ENCODE assay signal across 15 mouse cellular contexts in the genomic region with DNA sequence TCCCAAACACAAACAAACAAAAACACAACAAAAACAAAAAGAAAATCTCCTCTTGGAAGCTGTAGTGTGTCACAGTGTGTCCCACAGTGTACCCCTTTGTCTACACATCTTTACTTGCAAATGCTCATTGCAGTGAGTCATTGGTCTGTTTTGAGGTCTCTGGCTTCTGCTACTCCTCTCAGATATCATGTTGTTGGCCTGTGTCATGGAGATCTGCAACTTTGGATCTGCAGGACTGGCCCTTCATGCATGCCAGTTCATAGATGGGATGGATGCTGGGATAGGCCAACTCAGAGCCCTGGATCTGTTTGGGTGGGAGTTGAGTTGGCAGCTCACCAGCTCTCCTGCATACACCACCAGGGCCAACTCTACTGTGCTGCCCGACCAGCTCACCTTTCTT.
"Had no signal": no experiment of that assay in that cellular context is flagged by ENCODE, and none has a peak within 500 bp of the region (broad histone marks: within the 10 kb centered on the region; RNA-seq: fewer than 3 reads in every experiment).

No protein-coding gene starts in this region.

- H3K36me3 ChIP-seq: limb, embryonic 12.5 days; liver, embryonic 13.5 days; lung, embryonic 15.5 days; neural tube, embryonic 13.5 days had no signal

- H3K9me3 ChIP-seq: limb, embryonic 12.5 days; liver, embryonic 13.5 days; lung, embryonic 15.5 days; megakaryocyte, embryonic 14.5 days; neural tube, embryonic 13.5 days had no signal

- H3K4me2 ChIP-seq: limb, embryonic 12.5 days; liver, embryonic 13.5 days; lung, embryonic 15.5 days; midbrain, embryonic 11.5 days; neural tube, embryonic 13.5 days had no signal

- H3K4me3 ChIP-seq: layer of hippocampus, adult 2 months; limb, embryonic 12.5 days; liver, embryonic 13.5 days; lung, embryonic 15.5 days; megakaryocyte, embryonic 14.5 days; neural tube, embryonic 13.5 days had no signal

- H3K27me3 ChIP-seq: limb, embryonic 12.5 days; liver, embryonic 13.5 days; lung, embryonic 15.5 days; neural tube, embryonic 13.5 days had no signal

- H3K27ac ChIP-seq: layer of hippocampus, adult 2 months; limb, embryonic 12.5 days; liver, embryonic 13.5 days; lung, embryonic 15.5 days; macrophage; neural tube, embryonic 13.5 days had no signal

- DNase-seq: liver; liver, embryonic 13.5 days; liver, postnatal 0 days; lung, postnatal 14 days; retina, postnatal 1 day; right cerebral cortex, postnatal 4 days; thymus, postnatal 36 days had no signal

- H3K9ac ChIP-seq: limb, embryonic 12.5 days; liver, embryonic 13.5 days; liver, postnatal 0 days; lung, embryonic 15.5 days; neural tube, embryonic 13.5 days had no signal

- ATAC-seq: liver, postnatal 0 days; midbrain, embryonic 16.5 days had no signal
